Mouse (Mus musculus) gastrocnemius, postnatal 14 days (tissue): Measurements from ENCODE around the gene Cbr2. TPM values are rescaled to one million over a fixed set of nuclear protein-coding genes. Genes with fewer than 3 reads are reported as not detected.

Experiments used
- DNase-seq: peaks from one replicate; pipeline ENCODE4 v3.0.0; 2021; ENCODE audit warnings: mixed read lengths
- intact Hi-C: fragments of 180-260 bp; cut with DNase I; formaldehyde crosslinking; loops from one replicate; pipeline ENCODE4 v1.15.1; 2025; ENCODE audit warnings: low total_unique reads
- total RNA-seq, 2 experiments: library from RNA; stranded (reverse); gene quantifications; 2 replicates each; pipeline ENCODE4 v1.2.3; 2021

Cbr2 gene
- total RNA-seq, 2 experiments from 2014 or later = 10.6 to 14.4 TPM

DNA sequence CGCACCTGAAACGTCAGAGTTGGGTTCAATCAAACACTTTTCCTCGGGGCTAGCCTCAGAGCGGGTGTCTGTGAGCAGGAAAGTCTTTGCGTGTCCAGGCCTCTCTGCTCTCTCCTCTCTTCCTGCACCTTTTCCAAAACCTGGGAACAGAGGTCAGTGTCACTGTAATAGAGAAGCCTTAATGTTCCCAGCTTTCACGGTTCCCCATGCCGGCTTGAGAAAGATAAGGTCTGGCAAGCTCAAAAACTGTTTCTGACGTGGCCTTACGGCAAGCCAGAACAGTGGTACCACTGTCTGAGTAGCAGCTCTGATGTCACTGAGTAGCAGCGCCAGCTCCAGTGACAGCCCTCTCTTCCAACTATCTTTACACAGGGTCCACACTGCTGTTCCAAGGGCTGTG is 17.4 kb downstream of the Cbr2 start:
- no peak for DNase-seq
- intact Hi-C loops = no loop called here

- intact Hi-C loops = no loop called here
- peak; percentile 96 for DNase-seq
Measured at GRCm38 (mm10) chr11:120713580-120714518, 18.1 kb downstream of the Cbr2 start, which contains the start of the genes Cenpx and Lrrc45. TSS of gene Cenpx (minus strand) at chr11:120713738. TSS of gene Lrrc45 (plus strand) at chr11:120713925.

- peak; percentile 60 for DNase-seq
- intact Hi-C loops = no loop called here
Measured at GRCm38 (mm10) chr11:120712771-120713568, 18.9 kb downstream of the Cbr2 start.

GRCm38 (mm10) chr11:120711980-120712604 is 19.8 kb downstream of the Cbr2 start:
- intact Hi-C loops = loop anchor here (2.0 kb wide), 1 partner anchor 51 kb away; the partner anchor contains the start of gene Notum

GRCm38 (mm10) chr11:120710672-120711071 is 21.2 kb downstream of the Cbr2 start:
- no peak for DNase-seq
- intact Hi-C loops = loop anchor here (2.0 kb wide), 1 partner anchor 50 kb away; the partner anchor contains the start of gene Notum

More at GRCm38 (mm10) chr11:120711980-120712604, 19.8 kb downstream of the Cbr2 start:
- no peak for DNase-seq

DNA sequence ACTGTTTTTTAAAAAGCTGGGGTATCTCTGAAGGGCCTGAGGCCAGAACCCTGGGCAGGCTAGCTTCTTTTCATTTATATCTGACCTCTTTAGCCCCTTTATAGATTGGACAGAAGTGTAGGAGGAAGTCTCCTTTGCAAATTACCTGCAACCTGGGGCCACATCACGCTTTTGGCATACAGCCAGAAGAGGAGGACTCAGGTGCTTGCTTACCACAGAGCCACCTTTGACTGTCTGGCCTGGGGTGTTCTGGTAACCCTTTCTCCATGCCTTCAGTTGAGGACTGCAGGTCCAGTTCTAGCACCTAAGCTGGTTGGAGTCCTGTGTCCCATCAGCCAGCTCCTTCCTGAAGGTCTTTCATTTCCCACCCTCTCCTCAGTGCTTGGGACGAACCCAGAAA is 22.4 kb downstream of the Cbr2 start:
- no peak for DNase-seq
- intact Hi-C loops = no loop called here

DNA sequence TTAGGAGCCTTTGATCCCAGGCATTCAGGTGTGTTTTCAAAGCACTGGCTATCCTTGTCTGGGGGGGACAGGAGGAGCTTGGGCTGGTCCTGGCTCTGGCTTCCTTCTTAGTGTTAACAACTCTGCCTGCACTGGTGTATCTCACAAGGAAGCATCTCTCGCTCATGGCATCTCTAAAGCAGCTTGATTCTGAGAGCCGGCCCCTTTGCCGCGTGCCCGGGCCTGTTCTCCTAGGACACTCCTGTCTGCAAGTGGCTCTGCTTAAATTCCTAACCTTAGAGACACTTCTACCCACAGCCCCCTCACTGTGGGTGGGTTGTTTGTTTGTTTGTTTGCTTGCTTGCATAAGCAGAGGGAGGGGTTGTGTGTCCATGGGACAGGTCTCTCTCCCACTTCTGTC is 23.9 kb downstream of the Cbr2 start:
- DNase-seq = no peak
- intact Hi-C loops = no loop called here

DNA sequence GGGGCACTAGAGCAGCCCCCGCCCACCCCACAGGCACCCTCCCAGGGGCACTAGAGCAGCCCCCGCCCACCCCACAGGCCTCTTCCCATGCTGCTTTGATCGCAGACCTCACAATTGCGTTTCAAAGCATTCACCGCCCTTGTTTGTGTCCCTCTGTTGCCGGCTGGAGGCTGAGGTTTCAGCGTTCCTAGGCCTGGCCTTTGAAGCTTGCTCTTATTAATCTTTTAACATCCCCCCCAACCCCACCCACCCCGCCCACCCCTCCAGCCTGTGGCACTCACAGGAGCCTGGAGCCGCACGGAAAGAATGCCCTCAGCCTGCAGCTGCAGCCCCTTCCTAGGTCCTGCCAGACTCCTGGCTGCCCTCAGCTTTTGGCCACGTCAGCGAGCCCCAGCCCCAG is 24.7 kb downstream of the Cbr2 start:
- DNase-seq = no peak
- intact Hi-C loops = no loop called here

- intact Hi-C loops = no loop called here
- no peak for DNase-seq
Measured at GRCm38 (mm10) chr11:120706120-120706519, 25.8 kb downstream of the Cbr2 start.

- DNase-seq = no peak
- intact Hi-C loops = no loop called here
Measured at GRCm38 (mm10) chr11:120704486-120705325, 27.2 kb downstream of the Cbr2 start.

DNA sequence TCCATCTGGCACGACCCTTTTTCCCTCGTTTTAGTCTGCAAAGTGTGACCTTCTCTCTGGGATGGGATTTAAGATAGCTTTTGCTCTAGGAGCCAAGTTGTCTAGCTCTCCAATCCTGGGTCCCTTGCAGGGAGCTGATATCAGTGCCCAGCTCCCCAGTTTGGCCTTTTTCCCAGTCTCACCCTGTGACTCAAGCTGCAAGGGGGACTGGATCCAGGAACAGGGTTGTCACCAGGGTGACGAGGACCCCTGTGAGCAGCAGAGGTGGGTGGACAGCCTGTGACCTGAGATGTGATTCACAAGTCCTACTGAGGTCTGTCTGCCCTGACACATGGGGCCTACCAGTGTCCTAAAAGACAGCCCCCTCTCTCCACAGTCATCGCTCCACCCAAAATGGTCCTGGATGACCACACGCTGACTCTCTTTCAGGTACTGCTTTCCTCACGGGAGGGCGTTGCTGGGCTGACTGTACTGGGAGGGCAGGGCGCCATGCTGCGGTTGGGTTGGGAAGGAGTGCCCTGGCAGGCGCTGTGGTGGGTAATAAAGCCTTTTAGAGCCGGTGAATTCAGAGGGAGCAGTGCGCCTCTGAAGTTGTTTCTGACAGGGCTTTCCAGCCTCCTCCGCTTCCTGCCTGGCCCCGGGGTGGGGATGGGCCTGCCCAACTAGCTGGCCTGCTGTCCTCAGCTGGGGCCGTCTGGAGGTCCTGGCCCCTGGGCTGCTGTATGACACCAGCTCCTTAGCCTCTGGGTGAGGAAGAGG is 28.0 kb downstream of the Cbr2 start:
- intact Hi-C loops = no loop called here
- DNase-seq = no peak

DNA sequence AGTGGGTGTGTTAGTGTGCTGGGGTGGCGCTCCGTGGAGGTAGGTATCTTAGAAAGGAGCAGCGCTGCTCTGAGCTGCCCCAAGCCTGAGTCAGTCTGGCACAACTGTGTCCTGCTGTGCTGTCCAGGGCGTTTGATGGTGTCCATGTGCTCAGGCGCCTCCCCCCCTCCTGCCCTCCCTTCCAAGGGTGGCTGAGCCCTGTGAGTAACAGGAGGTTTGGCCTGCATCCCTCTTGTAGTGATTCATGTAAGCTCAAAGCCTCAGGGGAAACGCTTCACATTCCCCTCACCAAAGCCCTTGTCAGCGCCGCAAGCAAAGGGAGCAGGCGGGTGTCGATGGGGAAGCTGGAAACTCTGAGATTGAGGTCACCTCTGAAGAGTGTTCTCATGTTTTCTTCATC is 34.2 kb downstream of the Cbr2 start:
- intact Hi-C loops = no loop called here
- peak; percentile 73 for DNase-seq

DNA sequence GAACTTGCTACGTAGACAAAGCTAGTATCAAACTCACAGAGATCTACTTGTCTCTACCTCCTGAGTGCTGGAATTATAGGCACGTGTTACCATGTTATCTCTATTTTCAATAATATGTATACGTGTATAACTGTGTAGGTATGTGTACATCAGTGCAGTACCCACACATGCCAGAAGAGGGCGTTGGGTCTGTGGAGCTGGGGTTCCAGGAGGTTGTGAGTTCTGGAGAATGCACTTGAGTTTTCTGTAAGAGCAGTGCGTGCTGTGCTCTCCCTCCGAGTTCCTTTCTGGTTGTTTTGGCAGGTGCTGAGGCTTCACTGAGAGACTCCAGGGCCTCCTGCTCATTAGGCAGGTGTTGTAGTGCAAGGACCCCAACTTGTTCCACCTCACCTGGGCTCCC is 35.3 kb downstream of the Cbr2 start:
- no peak for DNase-seq
- intact Hi-C loops = no loop called here

DNA sequence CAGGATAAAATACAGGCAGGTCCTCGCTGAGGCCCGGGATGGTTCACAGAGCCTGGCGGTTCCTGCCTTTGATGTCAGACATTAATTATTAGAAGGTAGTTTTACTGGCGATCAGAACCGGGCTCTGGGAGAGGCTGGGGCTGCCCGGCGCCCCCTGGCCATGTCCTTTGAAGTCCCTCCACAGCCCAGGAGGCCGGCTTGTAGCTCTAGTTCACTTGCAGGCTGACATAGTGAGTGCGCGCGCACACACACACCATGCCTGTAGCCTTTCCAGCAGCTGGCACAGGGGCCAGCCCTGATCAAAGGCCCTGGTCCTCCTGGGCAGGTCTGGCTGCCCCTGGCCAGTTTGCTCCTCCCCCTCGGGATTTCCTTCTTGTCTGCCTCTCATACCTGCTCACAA is 36.3 kb downstream of the Cbr2 start:
- intact Hi-C loops = no loop called here
- no peak for DNase-seq

DNA sequence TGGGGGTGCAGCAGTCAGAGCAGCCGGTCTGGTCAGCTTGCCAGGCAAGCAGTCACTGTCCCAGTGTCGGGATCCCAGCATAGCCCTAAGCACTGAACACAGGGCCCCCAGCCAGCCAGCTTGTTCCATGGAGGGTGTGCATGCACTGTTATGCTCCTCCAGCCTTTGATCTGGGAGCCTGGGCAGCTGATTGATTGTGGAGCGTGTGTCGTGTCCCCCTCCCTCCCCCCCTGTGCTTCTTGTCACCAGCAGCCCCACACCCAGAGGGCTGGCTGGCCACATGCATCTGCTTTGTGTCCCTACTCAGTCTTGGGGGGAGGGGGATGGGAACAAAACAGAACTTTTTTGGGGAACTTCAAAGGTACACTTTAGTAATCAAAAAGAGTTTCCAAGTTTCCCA is 36.7 kb downstream of the Cbr2 start:
- no peak for DNase-seq
- intact Hi-C loops = no loop called here

GRCm38 (mm10) chr11:120693461-120693860 is 38.5 kb downstream of the Cbr2 start:
- no peak for DNase-seq
- intact Hi-C loops = no loop called here

DNA sequence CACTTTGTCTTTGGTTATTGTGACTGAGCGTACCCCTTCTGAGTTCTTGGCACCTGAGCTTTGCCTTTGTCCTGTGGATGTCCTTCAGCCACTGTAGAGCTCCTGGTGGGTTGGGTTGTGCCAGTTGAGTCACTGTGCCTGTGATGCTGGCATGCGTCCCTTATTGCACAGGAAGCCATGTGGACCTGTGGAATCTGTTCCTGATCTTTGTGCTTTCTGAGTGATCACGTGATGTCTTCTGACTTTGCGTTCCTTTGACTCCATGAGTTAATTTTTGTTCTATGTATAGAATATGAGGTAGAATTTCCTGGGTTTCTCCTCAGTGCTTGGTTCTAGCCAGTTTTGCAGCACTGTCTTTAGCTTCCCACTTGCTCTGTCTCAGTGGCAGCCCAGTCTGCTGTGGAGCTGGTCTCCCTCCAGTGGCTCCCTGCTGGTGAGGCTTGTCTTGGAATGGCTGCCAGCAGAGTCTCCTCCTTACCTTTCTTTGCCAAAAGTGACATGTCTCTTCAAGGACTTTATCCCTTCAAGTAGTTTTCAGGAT is 39.4 kb downstream of the Cbr2 start:
- intact Hi-C loops = no loop called here
- peak; percentile 52 for DNase-seq

DNA sequence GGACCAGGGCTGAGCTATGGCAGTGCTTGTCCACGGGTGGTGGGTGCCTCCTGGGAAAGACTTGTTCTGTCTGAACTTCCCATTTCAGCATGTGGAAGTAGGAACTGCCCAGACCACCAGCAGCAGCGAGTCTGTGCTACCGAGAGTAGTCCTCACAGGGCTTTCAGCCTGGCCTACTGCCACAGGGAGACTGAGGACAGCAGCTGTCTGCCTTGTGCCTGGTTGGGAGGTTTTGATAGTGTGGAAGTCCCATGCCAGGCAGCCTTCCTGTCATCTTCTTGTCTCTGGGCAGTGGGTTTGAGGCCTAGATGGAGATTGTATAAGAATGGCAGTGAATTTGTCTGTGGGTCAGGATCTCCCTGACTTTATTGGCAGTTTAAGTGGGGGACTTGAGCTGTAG is 42.5 kb downstream of the Cbr2 start:
- intact Hi-C loops = no loop called here
- DNase-seq = no peak
